Mouse (Mus musculus) gastrocnemius, adult 18-20 months (tissue): ENCODE data around the gene Phpt1. TPM values are rescaled to one million over a fixed set of nuclear protein-coding genes. Genes with fewer than 3 reads are reported as not detected.
A peak's percentile ranks its signal among the peaks of the same experiment; 100 is the strongest.

ENCODE experiments used
- DNase-seq: peaks from one replicate; pipeline ENCODE4 v3.0.0; 2021; ENCODE audit warnings: low spot score
- total RNA-seq, 2 experiments: library from RNA; stranded (reverse); gene quantifications; 2 replicates each; pipeline ENCODE4 v1.2.3; 2021

Gene Phpt1
- total RNA-seq, 2 experiments from 2014 or later, result 54.6 to 57.5 TPM

DNA sequence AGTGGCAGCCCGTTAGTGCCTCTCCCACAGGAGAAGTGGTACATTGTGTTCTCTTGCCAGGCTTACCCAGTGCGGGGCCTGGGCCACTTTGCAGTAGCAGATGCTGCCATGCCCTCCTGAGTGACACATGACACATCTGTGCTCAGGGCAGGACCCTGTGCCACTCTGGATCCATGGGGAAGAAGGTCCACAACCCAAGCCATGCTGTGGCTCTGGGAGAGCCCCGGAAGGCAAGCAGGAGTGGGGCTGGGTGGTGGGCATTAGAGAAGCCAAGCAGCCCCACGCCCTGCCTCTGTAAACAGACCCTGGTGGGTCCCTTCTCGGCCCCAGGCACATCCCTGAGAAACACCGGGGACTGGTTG lies 8.1 kb upstream of the Phpt1 start:
- no peak for DNase-seq

DNA sequence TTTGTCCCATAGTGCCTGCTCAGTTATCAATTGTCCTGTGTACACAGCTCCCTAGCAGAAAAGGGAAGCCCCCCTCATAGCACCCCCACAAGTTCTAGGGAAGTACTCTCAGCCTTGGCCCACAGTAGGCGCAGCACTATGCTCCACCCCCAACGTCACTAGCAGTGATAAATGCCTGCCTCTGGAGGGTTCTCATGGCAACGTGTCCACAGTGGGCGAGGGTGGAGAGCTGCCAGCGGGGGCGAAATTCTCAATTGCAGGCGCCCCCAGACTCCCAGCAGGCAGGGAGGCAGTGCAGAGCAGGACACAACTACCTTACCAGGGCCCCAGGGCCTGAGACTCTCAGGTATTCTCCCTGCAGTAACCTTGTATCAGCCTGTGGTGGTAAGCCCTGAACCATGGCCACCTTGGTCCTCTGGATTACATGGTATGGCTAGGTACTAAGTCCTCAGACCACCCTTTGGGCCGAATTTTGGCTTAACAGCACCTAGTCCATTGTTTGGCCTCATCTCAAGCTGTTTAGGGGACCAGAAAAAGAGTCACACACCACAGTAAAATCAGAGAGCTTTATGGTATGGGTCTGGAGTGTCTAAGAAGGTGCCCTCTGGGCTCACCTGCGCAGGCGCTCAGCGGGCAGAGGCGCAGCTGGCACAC lies 7.6 kb upstream of the Phpt1 start:
- DNase-seq, result no peak

DNA sequence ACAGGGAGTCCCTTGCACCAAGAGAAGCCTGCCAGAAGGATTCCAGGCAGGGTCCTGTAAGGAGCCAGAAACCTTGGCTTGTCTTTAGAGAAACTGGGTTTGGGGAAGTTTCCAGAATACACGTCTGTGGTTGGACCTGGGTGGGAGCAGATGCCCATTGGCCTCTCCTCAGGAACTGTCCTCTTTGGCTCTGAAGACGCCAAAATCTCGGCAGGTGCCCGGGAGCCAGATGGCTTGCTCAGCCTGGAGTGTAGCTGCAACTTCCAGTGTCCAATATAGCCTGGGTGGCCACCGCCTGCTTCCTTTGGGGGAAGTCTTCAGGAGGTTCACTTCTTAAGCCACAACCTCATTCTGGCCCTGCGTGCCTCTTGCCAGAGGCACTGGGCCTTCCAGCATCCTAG lies 6.9 kb upstream of the Phpt1 start:
- no peak for DNase-seq

DNA sequence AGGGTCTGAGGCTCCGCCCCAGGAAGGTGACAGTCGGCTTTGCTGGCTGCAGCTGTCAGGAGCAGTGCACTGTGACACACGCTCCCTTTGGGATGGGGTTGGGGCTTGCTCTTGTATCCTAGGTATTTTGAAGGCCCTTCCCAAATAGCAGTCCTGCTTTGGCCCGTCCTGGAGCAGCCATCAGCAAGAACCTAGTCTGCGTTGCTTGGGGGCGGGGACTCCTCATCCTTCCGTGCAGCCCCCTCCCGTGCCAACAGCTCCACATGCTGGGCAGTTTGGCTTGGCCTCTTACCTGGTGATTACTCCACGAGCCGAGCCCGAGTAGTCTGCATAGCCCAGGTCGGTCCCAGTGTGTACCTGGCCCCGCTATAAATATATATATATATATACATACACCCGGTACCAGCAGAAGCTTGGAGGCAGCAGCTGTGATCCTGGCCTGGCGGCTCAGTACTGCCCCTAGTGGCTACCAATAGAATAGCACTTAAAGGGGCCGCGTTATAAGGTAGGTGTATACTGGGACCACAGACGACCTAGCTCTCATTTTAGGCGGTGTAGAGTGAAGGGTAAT lies 6.4 kb upstream of the Phpt1 start, which contains the start of gene Ajm1:
Ajm1 (minus strand) TSS at position 464 of the 571 bp plus-strand sequence.
- peak; percentile 62 for DNase-seq

GRCm38 (mm10) chr2:25580621-25581101 lies 5.6 kb upstream of the Phpt1 start:
- DNase-seq, result no peak

GRCm38 (mm10) chr2:25579737-25580460 lies 4.9 kb upstream of the Phpt1 start:
- no peak for DNase-seq

GRCm38 (mm10) chr2:25578796-25579736 lies 4.0 kb upstream of the Phpt1 start:
- DNase-seq, result no peak

- DNase-seq, result no peak
Observed at GRCm38 (mm10) chr2:25577951-25578795, 3.1 kb upstream of the Phpt1 start.

DNA sequence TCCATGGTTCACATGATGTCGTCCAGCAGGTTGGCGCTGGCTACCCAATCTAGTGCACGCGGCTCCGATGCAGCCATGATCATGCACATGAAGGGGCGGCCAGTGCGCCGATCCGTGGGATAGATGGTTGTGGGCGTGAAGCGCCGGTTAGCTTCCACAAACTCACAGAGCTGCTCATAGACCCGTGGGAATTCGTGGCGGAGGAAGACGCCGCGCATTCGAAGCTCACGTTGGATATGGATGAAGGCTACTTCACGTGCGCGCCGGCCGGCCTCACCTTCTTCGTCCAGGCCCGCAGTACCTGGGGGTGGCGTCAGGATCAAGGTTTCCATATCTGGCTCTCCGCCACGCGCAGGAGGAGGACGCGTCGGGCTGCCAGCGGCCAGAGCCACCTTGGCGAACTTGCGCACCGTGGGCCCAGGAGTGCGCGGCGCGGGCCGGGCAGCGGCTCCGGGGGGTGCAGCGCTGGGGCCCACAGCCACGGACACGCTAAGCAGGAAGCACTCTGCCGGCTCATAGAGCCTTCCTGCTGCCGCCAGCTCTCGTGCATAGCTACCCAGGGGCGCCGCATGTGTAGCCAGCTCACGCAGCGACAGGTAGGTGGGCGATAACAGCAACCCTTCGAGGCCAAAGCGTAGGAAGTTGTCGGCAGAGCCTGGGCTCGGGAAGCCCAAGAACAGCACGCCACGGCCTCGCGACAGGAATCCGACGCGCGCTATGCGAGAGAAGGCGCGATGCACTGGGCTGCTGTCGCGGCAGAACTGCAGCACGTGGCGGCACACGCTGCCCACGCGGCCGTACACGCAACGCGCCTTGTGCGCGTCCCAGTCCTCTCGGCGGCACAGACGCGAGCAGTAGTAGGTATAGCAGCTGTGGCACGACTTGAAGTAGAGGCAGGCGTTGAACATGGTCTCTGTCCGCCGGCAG lies 2.2 kb upstream of the Phpt1 start:
- no peak for DNase-seq

DNA sequence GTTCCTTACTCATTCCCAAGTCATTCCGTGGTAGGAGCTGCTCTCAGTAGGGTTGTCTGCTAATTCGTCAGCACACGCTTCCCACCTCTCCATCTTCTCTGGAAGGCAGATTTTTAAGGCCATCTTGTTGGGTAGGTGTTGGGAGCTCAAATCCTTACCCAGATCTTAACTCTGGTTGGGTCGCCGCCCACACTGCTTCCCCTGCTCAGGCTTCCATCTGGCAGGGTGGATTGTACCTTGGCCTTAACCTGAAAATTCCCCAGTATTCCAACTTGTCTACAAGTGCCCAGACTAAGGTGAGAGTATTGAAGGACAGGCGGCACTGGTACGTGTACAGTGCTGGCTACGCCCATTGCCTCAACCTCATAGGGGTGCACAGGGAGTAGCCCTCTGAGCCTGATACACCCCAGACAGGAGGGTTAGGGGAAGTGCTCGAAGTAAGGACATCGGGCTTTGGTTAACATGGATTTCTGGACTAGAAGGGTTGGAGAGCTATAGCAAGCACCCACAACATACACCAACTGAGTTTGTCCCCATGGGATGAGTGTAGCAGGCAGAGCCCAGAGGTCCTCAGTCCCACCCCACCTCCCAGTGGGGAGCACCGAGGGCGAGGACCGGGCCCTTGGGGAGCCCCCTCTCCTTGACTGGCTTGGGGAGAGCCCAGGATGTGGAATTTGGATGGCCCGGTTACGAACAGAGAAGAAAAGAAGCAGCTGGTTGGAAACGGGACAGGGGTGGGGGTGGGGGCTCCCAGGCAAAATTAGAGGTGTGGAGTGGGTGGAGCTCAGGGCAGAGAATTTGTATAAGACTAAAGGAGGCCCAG lies 1.2 kb upstream of the Phpt1 start:
- no peak for DNase-seq

DNA sequence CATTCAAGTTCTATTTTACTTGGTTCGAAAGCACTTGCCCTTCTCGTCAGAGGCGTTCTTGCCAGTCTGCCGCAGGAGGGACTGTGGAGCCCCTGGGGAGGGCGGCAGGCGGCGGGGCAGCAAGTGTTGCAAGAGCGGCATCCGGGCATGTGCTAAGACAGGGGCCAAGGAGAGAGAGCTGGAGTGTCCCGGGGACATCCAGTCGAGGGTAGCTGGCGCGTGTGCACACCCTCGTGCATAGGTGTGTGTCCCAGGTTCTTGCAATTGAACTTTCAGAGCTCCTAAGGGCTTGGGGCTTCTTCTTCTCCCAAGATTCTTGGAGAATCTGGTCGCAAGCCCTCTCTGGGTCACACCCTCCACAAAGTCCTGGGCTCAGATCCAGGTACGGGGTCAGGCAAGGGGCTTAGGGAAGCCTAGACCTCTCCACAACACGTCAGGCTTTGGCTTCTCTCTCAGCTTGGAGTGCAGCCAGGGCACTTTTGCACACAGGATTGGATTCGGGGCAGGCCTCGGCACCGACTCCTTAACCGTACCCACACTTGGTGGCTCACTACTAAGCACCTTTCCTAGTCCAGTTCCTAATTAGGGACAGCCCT lies 506 bp upstream of the Phpt1 start:
- DNase-seq, result peak; percentile 32

GRCm38 (mm10) chr2:25574136-25574535 lies 888 bp downstream of the Phpt1 start:
- DNase-seq, result no peak

- DNase-seq, result no peak
Observed at GRCm38 (mm10) chr2:25573068-25573467, 2.0 kb downstream of the Phpt1 start.

DNA sequence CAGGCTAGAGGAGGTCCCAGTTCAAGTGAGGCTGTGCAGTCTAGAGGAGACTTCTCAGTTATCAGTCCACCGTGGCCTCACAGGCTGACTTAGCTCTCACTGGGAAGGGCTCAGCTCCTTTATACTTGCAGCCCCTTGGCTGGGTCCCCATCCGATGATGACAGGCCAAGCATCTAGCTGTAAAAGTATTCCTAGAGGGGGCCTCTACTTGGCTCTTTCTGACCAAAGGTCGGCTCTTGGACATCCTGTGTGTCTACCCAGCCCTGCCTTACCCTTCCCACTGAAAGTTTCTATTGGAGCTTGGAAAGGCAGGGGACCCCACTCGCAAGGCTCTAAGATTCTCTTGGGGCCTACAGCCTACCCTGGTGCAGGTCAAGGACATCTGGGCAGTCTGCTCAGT lies 3.8 kb downstream of the Phpt1 start:
- DNase-seq, result no peak

DNA sequence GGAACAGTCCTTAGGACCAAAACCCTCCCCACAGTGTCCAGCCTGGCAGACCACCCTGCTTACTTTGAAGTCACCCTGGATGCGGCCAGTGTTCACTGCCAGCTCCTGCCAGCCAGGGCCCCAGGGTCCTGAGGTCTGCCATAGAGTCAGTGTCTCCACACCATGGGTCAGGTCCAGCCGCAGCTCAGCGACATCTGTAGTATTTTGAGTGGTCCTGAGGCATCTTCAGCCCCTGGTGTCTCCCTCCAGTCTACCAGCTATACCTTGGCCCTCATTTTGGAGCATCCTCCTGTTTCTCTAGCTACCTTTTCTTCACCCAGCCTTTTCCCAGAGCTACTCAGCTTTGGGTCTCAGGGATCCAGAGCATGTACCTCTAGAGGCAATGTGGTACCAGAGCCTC lies 5.7 kb downstream of the Phpt1 start:
- DNase-seq, result no peak

DNA sequence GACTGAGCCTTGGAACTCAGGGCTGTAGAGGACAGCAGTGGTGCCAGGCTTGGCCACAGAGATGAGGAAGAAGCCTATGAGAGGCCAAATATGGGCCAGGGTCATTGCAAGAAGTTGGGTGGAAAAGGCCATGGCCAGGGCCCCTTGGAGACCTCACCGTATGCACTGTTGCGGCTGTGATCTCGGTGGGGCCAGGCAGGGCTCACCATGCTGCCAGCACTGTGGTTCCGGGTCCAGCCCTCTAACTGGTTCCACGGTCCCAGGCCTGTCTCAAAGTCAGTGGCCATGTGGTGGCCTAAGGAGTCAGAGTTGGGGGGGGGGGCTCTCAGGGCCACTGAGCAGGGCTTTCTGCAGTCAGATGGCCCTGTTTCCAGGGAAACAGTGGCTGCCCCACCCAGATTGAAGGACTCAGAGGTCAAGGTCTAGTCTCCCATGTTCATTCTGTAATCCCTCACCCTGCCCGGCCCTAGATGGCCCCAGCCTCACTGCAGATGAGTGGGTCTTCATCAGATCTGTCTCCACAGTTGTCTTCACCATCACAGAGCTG lies 6.5 kb downstream of the Phpt1 start:
- no peak for DNase-seq

- DNase-seq, result no peak
Observed at GRCm38 (mm10) chr2:25566558-25566957, 8.5 kb downstream of the Phpt1 start.

- no peak for DNase-seq
Observed at GRCm38 (mm10) chr2:25565741-25566140, 9.3 kb downstream of the Phpt1 start.
